Mouse (Mus musculus) liver, adult 2 months (tissue): ENCODE results near the gene Atp5g3.

Source experiments
- CTCF ChIP-seq: fragments of 200-500 bp; IDR thresholded peaks from 2 replicates; pipeline ENCODE4 v1.5.1; 2011; ENCODE audit warnings: low read depth, low read length, control low read depth
- POLR2A ChIP-seq: fragments of 200-500 bp; IDR thresholded peaks from 2 replicates; pipeline ENCODE4 v1.6.1; 2011; ENCODE audit warnings: low read length, control low read depth; ENCODE audit not compliant: insufficient read depth; ENCODE audit errors: extremely low read depth

- no peak for TF ChIP-seq CTCF
- TF ChIP-seq POLR2A = no peak
Measured at GRCm38 (mm10) chr2:73958342-73958741, 47.2 kb upstream of the Atp5g3 start.
